Mouse (Mus musculus) thymus, adult 2 months (tissue): ENCODE data around the gene Selplg.

ENCODE experiments used
- CTCF ChIP-seq: fragments of 200-500 bp; IDR thresholded peaks from 2 replicates; pipeline ENCODE4 v1.5.1; 2012; ENCODE audit warnings: mild to moderate bottlenecking, control low read depth, low read length, moderate library complexity, borderline replicate concordance; ENCODE audit not compliant: control insufficient read depth, poor library complexity, insufficient read depth; ENCODE audit errors: extremely low read depth
- POLR2A ChIP-seq: fragments of 200-500 bp; IDR thresholded peaks from 2 replicates; pipeline ENCODE4 v1.6.1; 2012; ENCODE audit warnings: mild to moderate bottlenecking, low read length, control low read depth, moderate library complexity; ENCODE audit not compliant: control insufficient read depth, poor library complexity, insufficient read depth; ENCODE audit errors: extremely low read depth

GRCm38 (mm10) chr5:113781254-113781653 lies 51.2 kb downstream of the Selplg start:
- TF ChIP-seq POLR2A (no peak), CTCF (no peak)
